Mouse (Mus musculus) forebrain, embryonic 14.5 days (tissue): ENCODE measurements around the gene Sgta. TPM values are rescaled to one million over a fixed set of nuclear protein-coding genes. Genes with fewer than 3 reads are reported as not detected.

Experiments used
- ATAC-seq: fragments of 200-750 bp; cut with Nextera tagmentation; 2 replicates; pipeline ENCODE4 v1.8.0; 2017; ENCODE audit warnings: mild to moderate bottlenecking, moderate library complexity
- DNase-seq: peaks from one replicate; pipeline ENCODE4 v3.0.0-alpha.2; 2015; ENCODE audit warnings: low spot score
- H3K27ac ChIP-seq: fragments of 300-500 bp; sonication (generic); 2 replicates; pipeline ENCODE4 v1.5.1; 2014; ENCODE audit warnings: low read depth, mild to moderate bottlenecking, control low read depth, low read length, moderate library complexity
- H3K27me3 ChIP-seq: fragments of 300-500 bp; sonication (generic); replicated peaks from 2 replicates; pipeline ENCODE4 v1.6.1; 2014; ENCODE audit warnings: low read length, control low read depth, mixed read lengths; ENCODE audit not compliant: control insufficient read depth, insufficient read depth
- H3K36me3 ChIP-seq: fragments of 300-500 bp; sonication (generic); 2 replicates; pipeline ENCODE4 v1.6.1; 2014; ENCODE audit warnings: low read length, control low read depth; ENCODE audit not compliant: control insufficient read depth, insufficient read depth
- H3K4me1 ChIP-seq: fragments of 300-500 bp; sonication (generic); 2 replicates; pipeline ENCODE4 v1.6.1; 2014; ENCODE audit warnings: antibody characterized with exemption, low read length, control low read depth; ENCODE audit not compliant: control insufficient read depth, insufficient read depth
- H3K4me2 ChIP-seq: fragments of 300-500 bp; sonication (generic); 2 replicates; pipeline ENCODE4 v1.6.1; 2014; ENCODE audit warnings: mild to moderate bottlenecking, control low read depth, low read length
- H3K4me3 ChIP-seq: fragments of 300-500 bp; sonication (generic); 2 replicates; pipeline ENCODE4 v1.5.1; 2014; ENCODE audit warnings: low read depth, low read length, control low read depth
- H3K9ac ChIP-seq: fragments of 300-500 bp; sonication (generic); 2 replicates; pipeline ENCODE4 v1.6.1; 2014; ENCODE audit warnings: mild to moderate bottlenecking, low read length, control low read depth, moderate library complexity
- H3K9me3 ChIP-seq: fragments of 300-500 bp; sonication (generic); replicated peaks from 2 replicates; pipeline ENCODE4 v1.6.1; 2016; ENCODE audit warnings: low read length, control low read depth, mixed read lengths; ENCODE audit not compliant: control insufficient read depth
- WGBS: fragments of 180-500 bp; shearing (Covaris S2); extraction: QIAGEN DNeasy Blood & Tissue Kit; methylation state at CpG from one replicate; pipeline ENCODE4 v1.1.7; 2014; 5-methylcytosine and 5-hydroxymethylcytosine counted together
- polyA plus RNA-seq: library from polyadenylated mRNA; unstranded; fragments of >200 nt; fragmentation: Nextera tagmentation; extraction: Ambion mirVana; gene quantifications from 2 replicates; pipeline ENCODE4 v1.2.1, GENCODE M21; 2014

Gene Sgta
- 304 and 312 TPM in 2 replicates for polyA plus RNA-seq

DNA sequence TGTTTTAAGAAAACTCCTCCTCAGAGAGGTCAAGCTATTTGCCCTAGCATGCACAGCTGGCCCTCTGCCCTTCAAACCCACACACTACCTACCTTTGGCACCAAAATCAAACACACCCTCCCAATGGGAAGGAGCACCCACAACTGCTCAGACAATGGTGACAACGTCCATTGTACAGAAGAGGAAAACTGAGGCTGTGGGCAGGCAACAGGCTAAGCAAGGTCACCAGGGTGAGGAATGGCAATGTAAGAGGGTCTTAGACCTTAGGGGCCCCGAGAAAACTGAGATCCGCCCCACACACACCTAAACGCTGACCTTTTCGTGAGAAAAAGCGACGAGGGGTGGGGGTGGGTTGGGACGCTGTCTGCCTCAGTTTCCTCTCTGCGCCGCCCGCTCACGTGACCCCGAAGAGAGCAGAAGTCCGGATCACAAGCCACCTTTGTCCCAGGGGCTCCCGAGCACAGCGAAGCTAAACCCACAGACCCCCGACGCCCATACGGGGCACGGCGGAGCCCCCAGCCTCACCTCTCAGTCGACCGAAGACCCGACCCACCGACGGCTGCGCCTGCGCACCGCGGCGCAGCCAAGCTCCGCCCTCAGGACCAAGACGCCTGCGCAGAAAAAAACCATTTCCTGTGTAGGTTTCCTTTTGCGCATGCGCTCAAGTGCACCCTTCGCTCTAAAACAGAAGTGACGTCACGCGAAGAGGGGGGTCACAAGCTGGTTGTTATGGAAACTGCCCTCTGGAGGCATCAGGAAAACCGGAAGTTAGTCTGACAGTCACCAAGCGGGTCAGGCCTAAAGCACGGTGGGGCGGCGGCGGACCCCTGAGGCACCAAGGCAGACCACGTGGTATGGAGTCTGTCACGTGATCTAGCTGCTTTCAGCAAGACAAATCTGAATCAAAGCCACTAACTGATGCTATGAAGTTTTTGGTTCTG is at the start of gene Sgta:
Gene Sgta (minus strand): TSS at position 579 of the 941 bp plus-strand sequence.
- WGBS: under 1% methylated on average over 48 of the region's 48 CpGs

GRCm38 (mm10) chr10:81106113-81106721 is 46.2 kb upstream of the Sgta start:
- 2% methylated on average over 35 of the region's 35 CpGs for WGBS

More for the DNA sequence above, at the start of gene Sgta:
- Histone ChIP-seq H3K27me3 (no peaks in the 10 kb centered on the region), H3K36me3 (0 out of 2 replicates have a peak, but pooled peaks cover 7% of the 10 kb centered on the region), H3K9ac (peak within 1 kb of the TSS; percentile 87), H3K9me3 (no peaks in the 10 kb centered on the region), H3K4me2 (peak within 1 kb of the TSS; percentile 97), H3K4me3 (peak within 1 kb of the TSS; percentile 89), H3K4me1 (peaks cover 14% of the 10 kb centered on the region), H3K27ac (no peak within 1 kb of the TSS; the same call in 1 of the 2 replicates)
- DNase-seq (peak; percentile 100), ATAC-seq (peak; percentile 96)

DNA sequence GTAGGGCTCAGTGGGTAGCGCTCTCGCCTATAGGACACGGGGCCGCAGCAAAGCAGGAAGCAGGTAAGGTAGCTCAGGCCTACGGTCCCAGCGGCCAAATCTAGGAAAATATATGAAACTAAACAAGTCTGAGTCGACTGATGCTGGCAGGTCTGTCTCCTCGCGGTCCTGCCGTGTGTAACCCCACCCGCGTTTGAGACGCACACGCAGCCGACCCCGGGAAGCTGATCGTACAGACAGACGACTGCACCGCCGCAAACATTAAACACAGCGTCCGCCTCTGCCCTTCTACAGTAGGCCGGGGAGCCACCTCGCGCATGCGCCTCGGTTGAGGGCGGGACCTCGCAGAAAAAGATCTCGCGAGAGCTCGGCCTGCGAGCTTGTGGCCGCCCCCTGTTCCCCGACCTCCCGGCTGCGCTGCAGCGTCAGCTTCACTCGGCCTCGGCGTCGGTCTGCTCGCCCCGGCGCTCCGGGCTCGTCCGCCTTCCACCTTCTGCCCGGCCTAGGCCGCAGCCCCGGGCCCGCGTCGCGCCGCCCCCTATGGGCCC is 45.7 kb upstream of the Sgta start, which contains the start of gene Map2k2:
Gene Map2k2 (plus strand): TSS at position 351 of the 548 bp plus-strand sequence.
- Histone ChIP-seq H3K4me3 (peak within 1 kb of the TSS; percentile 76), H3K9me3 (no peaks in the 10 kb centered on the region), H3K4me1 (peaks cover 19% of the 10 kb centered on the region), H3K27me3 (no peaks in the 10 kb centered on the region), H3K4me2 (peak within 1 kb of the TSS; percentile 72), H3K36me3 (peaks cover 26% of the 10 kb centered on the region), H3K27ac (peak within 1 kb of the TSS; percentile 98), H3K9ac (peak within 1 kb of the TSS; percentile 84)
- ATAC-seq (peak; percentile 96), DNase-seq (peak; percentile 98)
- WGBS: under 1% methylated on average over 55 of the region's 56 CpGs

More at GRCm38 (mm10) chr10:81106113-81106721, 46.2 kb upstream of the Sgta start:
- peak; percentile 90 for ATAC-seq
- peak overlapping the region; percentile 76 for H3K4me3 ChIP-seq
- H3K36me3 ChIP-seq: peaks cover 32% of the 10 kb centered on the region
- peak overlapping the region; percentile 98 for H3K27ac ChIP-seq
- no peaks in the 10 kb centered on the region for H3K27me3 ChIP-seq
- H3K9ac ChIP-seq: peak overlapping the region; percentile 84
- no peaks in the 10 kb centered on the region for H3K9me3 ChIP-seq
- H3K4me1 ChIP-seq: peaks cover 19% of the 10 kb centered on the region
- DNase-seq: peak; percentile 82
- H3K4me2 ChIP-seq: peak overlapping the region; percentile 72

- no peak for DNase-seq
- 60% methylated on average over 9 of the region's 9 CpGs for WGBS
- no peaks in the 10 kb centered on the region; the same call in 1 of the 2 replicates for H3K9me3 ChIP-seq
Observed at GRCm38 (mm10) chr10:81094931-81095678, 35.1 kb upstream of the Sgta start.

GRCm38 (mm10) chr10:81092465-81093250 is 32.7 kb upstream of the Sgta start:
- peaks cover 4% of the 10 kb centered on the region; the same call in 1 of the 2 replicates for H3K4me1 ChIP-seq
- ATAC-seq: no peak
- H3K4me3 ChIP-seq: no peak overlapping the region
- no peaks in the 10 kb centered on the region; the same call in 1 of the 2 replicates for H3K9me3 ChIP-seq
- 66% methylated on average over 22 of the region's 22 CpGs for WGBS
- H3K27ac ChIP-seq: no peak overlapping the region
- no peak overlapping the region for H3K4me2 ChIP-seq
- no peaks in the 10 kb centered on the region for H3K36me3 ChIP-seq
- H3K9ac ChIP-seq: no peak overlapping the region; the same call in 1 of the 2 replicates
- H3K27me3 ChIP-seq: no peaks in the 10 kb centered on the region
- DNase-seq: no peak

More at GRCm38 (mm10) chr10:81094931-81095678, 35.1 kb upstream of the Sgta start:
- no peak for ATAC-seq
- H3K27ac ChIP-seq: no peak overlapping the region
- H3K36me3 ChIP-seq: no peaks in the 10 kb centered on the region
- no peak overlapping the region for H3K4me2 ChIP-seq
- no peaks in the 10 kb centered on the region for H3K4me1 ChIP-seq
- H3K4me3 ChIP-seq: no peak overlapping the region
- H3K27me3 ChIP-seq: no peaks in the 10 kb centered on the region
- no peak overlapping the region for H3K9ac ChIP-seq

GRCm38 (mm10) chr10:81090621-81091020 is 30.6 kb upstream of the Sgta start:
- Histone ChIP-seq H3K4me1 (peaks cover 4% of the 10 kb centered on the region; the same call in 1 of the 2 replicates), H3K36me3 (no peaks in the 10 kb centered on the region), H3K27ac (no peak overlapping the region), H3K27me3 (no peaks in the 10 kb centered on the region), H3K9ac (no peak overlapping the region), H3K4me3 (no peak overlapping the region), H3K4me2 (no peak overlapping the region), H3K9me3 (no peaks in the 10 kb centered on the region)
- no peak for ATAC-seq
- DNase-seq: no peak
- WGBS: 80% methylated on average over 7 of the region's 7 CpGs

GRCm38 (mm10) chr10:81089216-81089615 is 29.2 kb upstream of the Sgta start:
- Histone ChIP-seq H3K4me3 (no peak overlapping the region), H3K4me2 (no peak overlapping the region), H3K9me3 (no peaks in the 10 kb centered on the region), H3K36me3 (no peaks in the 10 kb centered on the region), H3K9ac (no peak overlapping the region), H3K27me3 (no peaks in the 10 kb centered on the region), H3K27ac (no peak overlapping the region), H3K4me1 (peaks cover 4% of the 10 kb centered on the region; the same call in 1 of the 2 replicates)
- peak; percentile 78 for DNase-seq
- peak; percentile 50 for ATAC-seq
- 38% methylated on average over 2 of the region's 2 CpGs for WGBS
